Mouse (Mus musculus) E14TG2a.4 (cell line): ENCODE data around the gene Fam3c.
A peak's percentile ranks its signal among the peaks of the same experiment; 100 is the strongest.

ENCODE experiments used
- H3K27me3 ChIP-seq: 2 replicates; pipeline ENCODE4 v1.6.1; 2014; ENCODE audit warnings: low read length, control low read depth; ENCODE audit not compliant: insufficient read depth
- H3K36me3 ChIP-seq: 2 replicates; pipeline ENCODE4 v1.6.1; 2014; ENCODE audit warnings: low read length, control low read depth; ENCODE audit not compliant: insufficient read depth
- H3K4me1 ChIP-seq: replicated peaks from 2 replicates; pipeline ENCODE4 v1.6.1; 2014; ENCODE audit warnings: low read depth, low read length, control low read depth
- H3K4me3 ChIP-seq: replicated peaks from 2 replicates; pipeline ENCODE4 v1.5.1; 2014; ENCODE audit warnings: mild to moderate bottlenecking, low read length
- H3K9me3 ChIP-seq: 2 replicates; pipeline ENCODE4 v1.6.1; 2014; ENCODE audit warnings: low read length, control low read depth
- CTCF ChIP-seq: conservative IDR thresholded peaks from 2 replicates; pipeline ENCODE4 v1.5.1; 2014; ENCODE audit warnings: low read length
- NANOG ChIP-seq: IDR thresholded peaks from 2 replicates; pipeline ENCODE4 v1.6.1; 2014; ENCODE audit warnings: borderline replicate concordance, low read length, mixed read lengths
- POU5F1 ChIP-seq: IDR thresholded peaks from 2 replicates; pipeline ENCODE4 v1.6.1; 2014; ENCODE audit warnings: low read length, borderline replicate concordance

Gene Fam3c

DNA sequence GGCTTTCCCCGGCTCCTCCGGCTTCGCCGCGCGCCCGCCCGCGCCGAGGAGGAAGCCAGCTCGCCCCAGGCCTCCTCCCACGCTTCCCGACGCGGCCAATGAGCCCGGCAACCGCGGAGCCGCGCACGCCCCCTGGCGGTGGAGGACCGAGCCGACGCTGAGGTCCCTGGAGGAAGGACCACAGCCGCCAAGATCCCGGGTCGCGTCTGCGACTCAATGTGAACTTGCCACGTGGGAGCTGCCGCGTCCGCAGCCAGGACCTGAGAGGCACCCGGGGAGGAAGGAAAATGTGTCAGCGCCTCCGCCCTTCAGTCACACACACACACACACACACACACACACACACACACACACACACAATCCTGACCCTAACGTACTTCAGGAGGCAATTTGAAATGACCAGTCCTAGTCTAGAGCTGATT is at the start of gene Fam3c:
Gene Fam3c, minus strand, starts transcription at position 158 of the 422 bp plus-strand sequence.
- Histone ChIP-seq H3K36me3 (peaks cover 5% of the 10 kb centered on the region; the same call in 1 of the 2 replicates), H3K9me3 (peaks cover 4% of the 10 kb centered on the region), H3K27me3 (no peaks in the 10 kb centered on the region), H3K4me3 (peak within 1 kb of the TSS; percentile 92), H3K4me1 (peaks cover 46% of the 10 kb centered on the region)
- TF ChIP-seq POU5F1 (no peak), NANOG (no peak), CTCF (no peak)

DNA sequence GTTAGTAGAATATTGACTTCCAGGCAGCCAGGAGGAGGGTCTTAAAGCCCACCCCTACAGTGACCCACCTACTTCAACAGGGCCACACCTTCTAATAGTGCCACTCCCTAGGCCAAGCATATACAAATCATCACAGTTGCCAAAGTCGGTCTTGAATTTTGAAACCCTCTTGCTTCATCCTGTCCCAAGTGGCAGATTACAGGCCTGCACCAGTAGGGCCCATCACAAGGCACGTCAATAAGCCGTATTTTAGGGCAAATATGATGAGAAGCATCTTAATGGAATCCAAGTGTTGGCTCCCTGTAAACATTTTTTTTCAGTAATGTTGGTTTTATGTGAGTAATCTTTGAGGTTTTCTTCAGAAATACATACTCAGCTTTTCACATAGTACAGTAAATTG is 49.0 kb upstream of the Fam3c start:
- Histone ChIP-seq H3K4me3 (no peak overlapping the region), H3K9me3 (no peaks in the 10 kb centered on the region), H3K36me3 (no peaks in the 10 kb centered on the region), H3K27me3 (no peaks in the 10 kb centered on the region), H3K4me1 (peaks cover 17% of the 10 kb centered on the region)
- TF ChIP-seq CTCF (no peak), POU5F1 (no peak), NANOG (no peak)

DNA sequence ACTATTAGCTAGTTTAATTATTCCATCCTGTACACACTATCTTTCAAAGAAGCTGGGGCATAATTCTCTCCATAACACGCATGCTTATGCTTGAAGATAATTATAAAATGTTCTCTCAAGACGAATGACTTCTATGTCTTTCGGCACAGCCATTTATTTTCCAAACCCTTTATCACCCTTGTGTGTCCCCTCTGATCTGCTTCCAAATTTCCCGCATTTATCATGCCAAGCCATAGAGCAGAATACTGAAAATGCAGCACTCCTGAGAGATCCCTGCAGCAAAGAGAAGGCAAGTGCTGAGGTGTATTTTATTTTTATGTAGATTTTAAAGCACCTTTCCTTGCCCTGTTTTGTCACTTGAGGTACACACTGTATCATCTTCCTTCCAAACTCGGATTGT is 47.7 kb upstream of the Fam3c start:
- Histone ChIP-seq H3K4me3 (no peak overlapping the region), H3K27me3 (no peaks in the 10 kb centered on the region), H3K36me3 (no peaks in the 10 kb centered on the region), H3K4me1 (peaks cover 17% of the 10 kb centered on the region), H3K9me3 (no peaks in the 10 kb centered on the region)
- TF ChIP-seq CTCF (no peak), POU5F1 (no peak), NANOG (no peak)

DNA sequence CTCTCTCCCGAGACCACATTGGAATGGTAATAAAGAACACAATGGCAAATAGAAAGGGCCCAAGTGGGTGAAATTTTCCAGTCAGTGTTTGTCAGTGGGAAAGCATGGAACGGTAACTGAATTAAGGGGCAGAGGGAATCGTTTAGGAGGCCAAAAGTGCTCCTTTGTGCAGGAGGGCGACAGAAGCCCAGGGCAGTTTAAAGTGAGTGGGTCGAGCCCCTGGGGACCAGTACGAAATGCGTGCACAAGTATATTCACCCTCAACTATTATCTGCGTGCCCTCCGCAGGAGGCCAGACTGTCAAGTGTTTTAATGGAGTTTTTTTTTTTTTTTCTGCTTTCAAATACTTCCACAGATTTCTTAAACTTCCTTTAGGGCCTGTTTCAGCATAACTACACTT is 47.3 kb upstream of the Fam3c start:
- Histone ChIP-seq H3K9me3 (no peaks in the 10 kb centered on the region), H3K36me3 (no peaks in the 10 kb centered on the region), H3K4me3 (no peak overlapping the region), H3K27me3 (no peaks in the 10 kb centered on the region), H3K4me1 (peaks cover 17% of the 10 kb centered on the region)
- TF ChIP-seq NANOG: no peak
- TF ChIP-seq POU5F1: no peak
- TF ChIP-seq CTCF: no peak

DNA sequence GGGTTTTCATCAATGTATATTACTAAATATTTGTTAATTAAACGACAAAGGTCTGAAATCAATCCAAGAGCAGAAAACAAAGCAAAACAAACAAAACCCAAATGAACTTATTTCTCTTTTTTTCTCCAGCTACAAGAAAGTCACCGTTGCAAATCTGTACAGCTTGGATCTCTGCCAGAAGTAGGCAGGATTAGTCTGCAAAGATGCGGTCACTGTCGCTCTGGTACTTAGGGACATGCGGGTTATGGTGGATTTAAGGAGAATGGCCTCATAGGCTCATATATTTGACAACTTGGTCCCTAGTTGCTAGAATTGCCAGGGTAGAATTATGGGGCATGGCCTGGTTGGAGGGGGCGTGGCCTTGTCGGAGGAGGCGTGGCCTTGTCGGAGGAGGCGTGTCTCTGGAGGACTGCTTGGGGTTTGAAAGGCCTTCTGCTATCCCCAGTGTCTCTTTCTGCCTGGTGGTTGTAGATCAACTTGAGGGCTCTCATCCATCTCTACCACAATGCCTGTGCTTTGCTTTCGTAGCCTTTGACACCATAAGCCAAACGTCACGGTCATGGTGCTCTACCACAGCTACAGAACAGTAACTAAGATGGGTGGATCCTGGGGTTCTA is 46.6 kb upstream of the Fam3c start:
- Histone ChIP-seq H3K4me3 (no peak overlapping the region), H3K27me3 (no peaks in the 10 kb centered on the region), H3K4me1 (peaks cover 17% of the 10 kb centered on the region), H3K9me3 (no peaks in the 10 kb centered on the region), H3K36me3 (no peaks in the 10 kb centered on the region)
- TF ChIP-seq POU5F1 (no peak), CTCF (no peak), NANOG (no peak)

DNA sequence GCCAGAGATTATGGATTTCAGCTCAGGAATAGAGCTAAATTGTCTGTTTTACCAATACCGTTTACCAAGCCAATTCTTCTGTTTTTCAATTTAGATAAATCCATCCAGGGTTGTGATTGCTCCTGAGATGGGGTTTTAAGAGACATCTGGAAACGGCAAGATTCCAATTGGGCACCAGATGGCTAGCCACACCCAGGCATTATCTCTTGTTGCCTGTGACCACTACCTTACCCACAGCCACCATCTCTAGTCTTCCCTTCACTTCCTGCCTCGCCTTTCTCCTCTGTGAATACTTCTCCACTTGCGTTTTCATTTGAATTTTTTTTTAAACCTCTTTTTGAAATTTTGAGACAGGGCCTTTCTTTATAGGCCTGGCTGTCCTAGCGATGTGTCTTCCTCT is 46.0 kb upstream of the Fam3c start:
- Histone ChIP-seq H3K9me3 (no peaks in the 10 kb centered on the region), H3K27me3 (no peaks in the 10 kb centered on the region), H3K36me3 (no peaks in the 10 kb centered on the region), H3K4me3 (no peak overlapping the region), H3K4me1 (peaks cover 19% of the 10 kb centered on the region)
- TF ChIP-seq POU5F1: no peak
- TF ChIP-seq NANOG: no peak
- no peak for TF ChIP-seq CTCF

DNA sequence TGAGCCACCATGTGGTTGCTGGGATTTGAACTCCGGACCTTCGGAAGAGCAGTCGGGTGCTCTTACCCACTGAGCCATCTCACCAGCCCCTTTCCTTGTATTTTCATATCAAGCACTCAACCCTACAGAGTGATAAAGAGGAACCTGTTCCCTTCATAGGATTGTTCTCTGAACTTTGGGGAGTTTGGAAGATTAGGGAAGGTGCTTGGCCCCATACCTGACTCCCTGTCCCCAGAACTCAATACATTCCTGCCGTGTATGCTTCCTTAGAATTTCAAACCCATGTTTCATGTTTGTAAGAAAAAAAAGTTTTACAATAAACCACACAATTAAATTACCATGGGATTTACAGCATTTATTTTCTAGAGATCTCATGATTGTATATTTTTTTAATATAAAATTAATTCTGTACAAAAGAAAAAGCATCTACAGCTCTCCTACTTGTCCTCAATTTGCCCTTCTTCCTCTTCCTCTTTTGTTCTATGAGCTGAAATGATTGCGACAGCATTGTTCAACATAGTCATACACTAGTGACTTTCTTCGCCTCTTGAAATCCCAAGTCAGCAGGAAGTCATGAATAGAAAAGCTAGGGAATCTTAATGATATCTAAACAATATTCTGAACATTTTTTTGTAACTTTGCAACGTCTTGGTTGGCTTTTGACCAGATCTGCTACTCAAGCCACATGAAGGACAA is 42.2 kb upstream of the Fam3c start:
- no peaks in the 10 kb centered on the region for H3K27me3 ChIP-seq
- H3K36me3 ChIP-seq: no peaks in the 10 kb centered on the region
- no peak for TF ChIP-seq NANOG
- TF ChIP-seq CTCF: no peak
- no peak for TF ChIP-seq POU5F1
- peaks cover 29% of the 10 kb centered on the region for H3K4me1 ChIP-seq
- H3K9me3 ChIP-seq: no peaks in the 10 kb centered on the region
- no peak overlapping the region for H3K4me3 ChIP-seq

DNA sequence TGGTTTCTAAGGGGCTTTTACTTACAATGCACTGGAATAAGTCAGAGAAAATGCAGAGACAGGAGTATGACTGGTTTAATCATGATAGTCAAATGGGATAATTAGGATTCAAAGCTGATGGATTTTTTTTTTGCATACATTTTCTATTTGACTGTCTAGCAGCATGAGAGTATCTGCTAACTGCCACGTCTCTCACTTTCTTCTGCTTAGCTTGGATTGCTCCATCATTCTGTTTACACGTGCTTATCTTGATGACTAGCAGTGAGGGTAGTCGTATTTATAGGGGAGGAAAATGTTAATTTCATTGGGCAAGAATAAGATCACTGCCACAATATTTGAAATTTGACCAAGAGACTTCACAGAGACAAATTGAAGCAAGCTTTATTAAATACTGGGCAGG is 39.2 kb upstream of the Fam3c start:
- H3K27me3 ChIP-seq: no peaks in the 10 kb centered on the region
- H3K4me3 ChIP-seq: no peak overlapping the region
- H3K9me3 ChIP-seq: no peaks in the 10 kb centered on the region
- H3K36me3 ChIP-seq: no peaks in the 10 kb centered on the region
- TF ChIP-seq NANOG (no peak), POU5F1 (no peak), CTCF (no peak)
- H3K4me1 ChIP-seq: peaks cover 16% of the 10 kb centered on the region

DNA sequence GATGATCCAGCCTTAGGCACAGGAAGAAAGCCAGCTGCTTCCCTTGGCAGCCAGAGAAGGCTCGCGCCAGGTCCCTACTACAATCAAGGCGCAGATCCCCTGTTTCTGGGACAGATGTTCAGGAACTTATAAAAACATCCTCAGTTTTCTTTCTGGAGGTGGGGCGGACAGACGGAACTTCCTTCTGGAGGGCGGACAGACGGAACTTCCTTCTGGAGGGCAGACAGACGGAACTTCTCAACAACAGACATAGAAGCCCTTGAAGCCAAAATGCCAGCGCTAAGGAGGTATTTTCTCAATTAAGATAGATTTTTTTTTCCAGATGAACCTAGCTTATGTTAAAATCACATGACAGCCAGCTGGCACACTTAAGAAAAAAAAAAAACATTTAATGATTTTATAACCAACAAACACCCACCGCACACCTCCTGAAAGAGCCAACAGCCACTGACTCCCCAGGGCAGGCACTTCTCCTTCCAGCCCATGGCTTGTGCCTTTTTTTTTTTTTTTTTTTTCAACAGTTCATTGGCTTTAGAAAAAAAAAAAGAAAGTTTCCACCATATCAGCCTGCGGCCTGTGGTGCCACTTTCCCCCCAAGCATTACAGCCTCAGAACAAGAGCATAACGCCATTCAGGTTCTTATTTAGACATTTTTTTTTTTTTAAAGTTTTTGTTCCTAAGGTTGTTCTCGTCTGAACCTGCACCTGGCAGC is 34.8 kb upstream of the Fam3c start:
- no peaks in the 10 kb centered on the region for H3K27me3 ChIP-seq
- no peaks in the 10 kb centered on the region for H3K9me3 ChIP-seq
- no peak for TF ChIP-seq CTCF
- TF ChIP-seq NANOG: no peak
- no peak for TF ChIP-seq POU5F1
- H3K4me3 ChIP-seq: no peak overlapping the region
- peaks cover 3% of the 10 kb centered on the region for H3K4me1 ChIP-seq
- H3K36me3 ChIP-seq: no peaks in the 10 kb centered on the region
